ENCODE assay signal across 8 mouse cellular contexts in the genomic region with DNA sequence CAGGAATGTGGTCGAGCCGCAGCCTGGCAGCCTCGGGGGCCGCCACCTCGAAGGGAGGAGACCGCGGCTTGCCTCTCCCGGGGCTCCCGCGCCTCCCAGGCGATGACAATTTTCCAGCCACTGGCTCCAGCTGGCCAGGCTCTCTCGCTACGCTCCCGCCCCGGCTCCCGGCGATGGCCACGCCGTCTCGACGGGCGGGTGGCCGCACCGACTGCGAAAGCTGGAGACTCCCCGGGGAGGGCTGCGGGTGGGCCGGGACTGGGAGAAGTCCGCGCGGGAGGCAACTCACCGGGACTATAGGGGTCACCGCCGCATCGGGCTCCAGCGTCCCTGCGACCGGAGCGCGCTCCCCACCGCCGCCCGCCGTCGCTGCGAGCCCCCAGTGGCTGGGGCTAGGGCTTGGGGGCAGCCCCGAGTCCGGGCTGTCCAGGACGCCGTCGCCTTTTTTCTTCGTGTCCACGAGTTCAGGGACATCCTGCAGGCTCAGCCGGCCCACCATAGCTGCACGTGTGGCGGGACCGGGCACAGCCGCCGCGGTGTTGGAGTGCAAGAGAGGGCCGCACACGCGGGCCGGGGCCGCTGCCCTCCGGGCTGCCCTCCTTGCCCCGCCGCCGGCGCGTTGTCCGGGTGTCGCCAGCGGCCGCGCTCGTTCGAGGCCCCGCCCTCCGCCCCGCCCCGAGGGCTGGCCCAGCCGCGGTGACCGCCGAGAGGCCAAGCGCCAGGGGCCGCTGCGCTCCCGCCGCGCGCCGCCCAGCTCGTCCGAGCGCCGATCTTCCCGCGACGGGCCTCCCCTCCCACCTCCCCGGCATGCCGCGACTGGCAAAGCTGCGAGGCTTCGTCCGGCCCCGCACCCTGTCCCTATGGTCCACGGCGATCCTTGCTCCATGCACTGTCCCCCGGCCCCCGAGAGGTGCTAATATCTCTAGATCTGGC. TPM values are rescaled to one million over a fixed set of nuclear protein-coding genes. Genes with fewer than 3 reads are reported as not detected.
DNase-seq lines count a peak whose midpoint lies in the region; ATAC-seq and TF ChIP-seq lines count a peak whose summit lies in the region.

A gene (minus strand): TSS at position 644 of the 933 bp plus-strand sequence.

- H3K27ac ChIP-seq in embryonic facial prominence, embryonic 13.5 days, result peak within 1 kb of the TSS; percentile 88
- H3K27ac ChIP-seq in heart, adult 2 months, result peak within 1 kb of the TSS; percentile 90
- peak within 1 kb of the TSS; percentile 53 for H3K27ac ChIP-seq in kidney, adult 2 months (ENCODE audit: insufficient read depth, low read depth, low read length)
- H3K27ac ChIP-seq in liver, adult 2 months (replicated peaks; ENCODE audit: insufficient read depth, low read depth, low read length), result no peak within 1 kb of the TSS

- peak; percentile 74 for TF ChIP-seq CTCF in heart, adult 2 months (IDR thresholded peaks at IDR 0.05)
- TF ChIP-seq CTCF in kidney, adult 2 months (conservative IDR thresholded peaks at IDR 0.05; ENCODE audit: insufficient read depth, insufficient read length, low read depth, low read length), result peak; percentile 44; the same call in 1 of the 2 replicates
- TF ChIP-seq CTCF in liver, adult 2 months (IDR thresholded peaks at IDR 0.05; ENCODE audit: low read depth, low read length), result peak; percentile 50

- peak within 1 kb of the TSS; percentile 86 for H3K9ac ChIP-seq in embryonic facial prominence, embryonic 13.5 days
- peak within 1 kb of the TSS; percentile 93 for H3K9ac ChIP-seq in heart, adult 2 months (ENCODE audit: low read depth, low read length)
- H3K9ac ChIP-seq in liver, adult 2 months (ENCODE audit: low read depth, low read length), result peak within 1 kb of the TSS; percentile 86

- peak; percentile 70 for ATAC-seq in embryonic facial prominence, embryonic 13.5 days (ENCODE audit: insufficient number of reproducible peaks, insufficient read depth, low FRiP score, low TSS enrichment, low read depth)
- peak; percentile 46 for ATAC-seq in monocyte, adult 5-6 weeks (replicated peaks; ENCODE audit: insufficient number of reproducible peaks, low FRiP score, low TSS enrichment, poor library complexity, severe bottlenecking)

- peaks cover 19% of the 10 kb centered on the region for H3K36me3 ChIP-seq in embryonic facial prominence, embryonic 13.5 days
- no peaks in the 10 kb centered on the region; the same call in 1 of the 2 replicates for H3K36me3 ChIP-seq in heart, adult 2 months (ENCODE audit: control insufficient read depth, insufficient read depth, low read length)
- H3K36me3 ChIP-seq in kidney, adult 2 months (ENCODE audit: control insufficient read depth, insufficient read depth, low read length), result no peaks in the 10 kb centered on the region
- no peaks in the 10 kb centered on the region for H3K36me3 ChIP-seq in liver, adult 2 months (ENCODE audit: control insufficient read depth, insufficient read depth, low read length)

- intact Hi-C loops in heart, adult 2 months (cut with DNase I), result loop anchor here (2.0 kb wide), 3 partner anchors 29 to 139 kb away; no protein-coding TSS in a partner anchor

- no peaks in the 10 kb centered on the region for H3K27me3 ChIP-seq in embryonic facial prominence, embryonic 13.5 days
- no peaks in the 10 kb centered on the region for H3K27me3 ChIP-seq in heart, adult 2 months (ENCODE audit: control insufficient read depth, insufficient read depth, low read length)
- no peaks in the 10 kb centered on the region for H3K27me3 ChIP-seq in kidney, adult 2 months (replicated peaks; ENCODE audit: control insufficient read depth, insufficient read depth, low read length)
- no peaks in the 10 kb centered on the region for H3K27me3 ChIP-seq in liver, adult 2 months (ENCODE audit: control insufficient read depth, insufficient read depth, low read length)

- peaks cover 39% of the 10 kb centered on the region for H3K4me1 ChIP-seq in embryonic facial prominence, embryonic 13.5 days
- H3K4me1 ChIP-seq in heart, adult 2 months (ENCODE audit: control insufficient read depth, insufficient read depth, low read length), result peaks cover 16% of the 10 kb centered on the region
- peaks cover 4% of the 10 kb centered on the region for H3K4me1 ChIP-seq in kidney, adult 2 months (ENCODE audit: control insufficient read depth, insufficient read depth, low read length)
- peaks cover 2% of the 10 kb centered on the region; the same call in 1 of the 2 replicates for H3K4me1 ChIP-seq in liver, adult 2 months (ENCODE audit: control insufficient read depth, insufficient read depth, low read length)

- peak; percentile 66 for TF ChIP-seq POLR2A in heart, adult 2 months (IDR thresholded peaks at IDR 0.05; ENCODE audit: insufficient read depth, low read depth, low read length)
- TF ChIP-seq POLR2A in kidney, adult 2 months (IDR thresholded peaks at IDR 0.05; ENCODE audit: low read depth, low read length), result peak; percentile 26
- no peak for TF ChIP-seq POLR2A in liver, adult 2 months (IDR thresholded peaks at IDR 0.05; ENCODE audit: extremely low read depth, insufficient read depth, low read length)

- H3K79me2 ChIP-seq in heart, adult 2 months (replicated peaks; ENCODE audit: control insufficient read depth, insufficient read depth, low read length), result no peaks in the 10 kb centered on the region; the same call in 1 of the 2 replicates
- no peaks in the 10 kb centered on the region for H3K79me2 ChIP-seq in liver, adult 2 months (ENCODE audit: control insufficient read depth, insufficient read depth, low read length)

- no peak for TF ChIP-seq EP300 in heart, adult 2 months (IDR thresholded peaks at IDR 0.05; ENCODE audit: insufficient read depth, low read depth, low read length)

- WGBS in embryonic facial prominence, embryonic 13.5 days, result under 1% methylated on average over 98 of the region's 112 CpGs
- under 1% methylated on average over 103 of the region's 112 CpGs for WGBS in heart, adult 2 months
- under 1% methylated on average over 111 of the region's 112 CpGs for WGBS in kidney, adult 2 months
- 1% methylated on average over 97 of the region's 112 CpGs for WGBS in liver, adult 2 months

- H3K4me2 ChIP-seq in embryonic facial prominence, embryonic 13.5 days, result peak within 1 kb of the TSS; percentile 80

- DNase-seq in A20 (ENCODE audit: low read depth, low spot score), result peak; percentile 73
- peak; percentile 81 to 86 for DNase-seq in adrenal gland, postnatal 4 days (ENCODE audit: low spot score in 2 of 2)
- peak; percentile 95 to 97 for DNase-seq in heart, adult 2 months
- DNase-seq in kidney, adult 2 months, result peak; percentile 92
- DNase-seq in liver, adult 2 months (ENCODE audit: extremely low read depth, low read depth, low spot score), result peak; percentile 31
- peak; percentile 73 to 75 for DNase-seq in spleen, postnatal 14 days (ENCODE audit: low spot score in 2 of 2)

- H3K4me3 ChIP-seq in embryonic facial prominence, embryonic 13.5 days, result peak within 1 kb of the TSS; percentile 83
- peak within 1 kb of the TSS; percentile 94 for H3K4me3 ChIP-seq in heart, adult 2 months
- peak within 1 kb of the TSS; percentile 78 for H3K4me3 ChIP-seq in kidney, adult 2 months (ENCODE audit: insufficient read depth, low read depth, low read length)
- peak within 1 kb of the TSS; percentile 71 for H3K4me3 ChIP-seq in liver, adult 2 months (ENCODE audit: insufficient read depth, low read depth, low read length)

- no peaks in the 10 kb centered on the region for H3K9me3 ChIP-seq in embryonic facial prominence, embryonic 13.5 days

RNA-seq across cellular contexts. Expression of the gene that starts here (rescaled TPM):
- 10 to 100 TPM; 35.5 to 40.1 TPM for total RNA-seq in adrenal gland, postnatal 4 days (2021)
- polyA plus RNA-seq in embryonic facial prominence, embryonic 13.5 days (2015; fragmentation: Nextera tagmentation; extraction: Ambion mirVana), result 54.0 and 55.8 TPM in 2 replicates
- 10 to 100 TPM; 30.7 to 36.7 TPM for total RNA-seq in heart, adult 2 months (2021)
- polyA plus RNA-seq in heart, adult 2 months (2012; rRNA removed), result 18.5 and 34.4 TPM in 2 replicates
- 15.8 and 18.8 TPM in 2 replicates for polyA plus RNA-seq in kidney, adult 2 months (2012; rRNA removed)
- 0.37 and 0.67 TPM in 2 replicates for total RNA-seq in liver, adult 2 months (2014; rRNA removed)
- polyA plus RNA-seq in liver, adult 2 months (2012; rRNA removed), result 0.44 and 0.69 TPM in 2 replicates
- 1.4 to 29.5 TPM (median 23.9 TPM) in 3 replicates for total RNA-seq in monocyte, adult 5-6 weeks (2017)

Comparison
In these comparisons a context has a peak if more than half of its experiments do, and no peak if none do; other contexts are left out.
1. Peak in DNase-seq, H3K4me3 ChIP-seq and H3K9ac ChIP-seq in liver, adult 2 months; RNA of the gene not detected or under 1 TPM.
2. DNase-seq: peak in every context shown above with its lines; median percentile 96 in heart, adult 2 months; 92 in kidney, adult 2 months; 84 in adrenal gland, postnatal 4 days; 74 in spleen, postnatal 14 days; 73 in A20; 31 in liver, adult 2 months.